Mouse (Mus musculus) brain, embryonic 14.5 days (tissue): ENCODE results near the gene Metrn. TPM values are rescaled to one million over a fixed set of nuclear protein-coding genes. Genes with fewer than 3 reads are reported as not detected.
"Not testable (repeated sequence)": the region's sequence is repeated elsewhere in the genome, so short reads cannot be mapped to it uniquely, and the experiment has no call there.

Experiments used
- DNase-seq: peaks from one replicate; pipeline ENCODE4 v3.0.0-alpha.2; 2011; ENCODE audit warnings: low read depth
- CTCF ChIP-seq: fragments of 200-500 bp; IDR thresholded peaks from 2 replicates; pipeline ENCODE4 v1.5.1; 2012; ENCODE audit warnings: inconsistent platforms, mild to moderate bottlenecking, moderate library complexity, borderline replicate concordance; ENCODE audit not compliant: insufficient read depth, insufficient read length; ENCODE audit errors: extremely low read depth
- POLR2A ChIP-seq: fragments of 200-500 bp; IDR thresholded peaks from 2 replicates; pipeline ENCODE4 v1.6.1; 2012; ENCODE audit warnings: mild to moderate bottlenecking, inconsistent platforms, borderline replicate concordance; ENCODE audit not compliant: poor library complexity, insufficient read depth, insufficient read length, severe bottlenecking; ENCODE audit errors: extremely low read depth
- polyA plus RNA-seq: library from polyadenylated mRNA; depleted of rRNA; stranded (reverse); fragments of >200 nt; gene quantifications from 2 replicates; pipeline ENCODE4 v1.2.3, GENCODE M21; 2012

Gene Metrn
- polyA plus RNA-seq, 1 experiment, result 107 TPM

- TF ChIP-seq CTCF, result no peak
- no peak for TF ChIP-seq POLR2A
- no peak for DNase-seq
Observed at GRCm38 (mm10) chr17:25810890-25811289, 14.0 kb upstream of the Metrn start.

- peak; percentile 79 for DNase-seq
- no peak for TF ChIP-seq POLR2A
- TF ChIP-seq CTCF, result no peak
Observed at GRCm38 (mm10) chr17:25809606-25810340, 12.8 kb upstream of the Metrn start.

GRCm38 (mm10) chr17:25808789-25809605 lies 12.1 kb upstream of the Metrn start, which contains the start of gene Fbxl16:
Gene Fbxl16, plus strand, starts transcription at chr17:25809085.
- TF ChIP-seq CTCF (peak; percentile 17; the same call in 1 of the 2 replicates), POLR2A (peak; percentile 68)
- peak; percentile 98 for DNase-seq

GRCm38 (mm10) chr17:25808028-25808427 lies 11.1 kb upstream of the Metrn start:
- no peak for TF ChIP-seq POLR2A
- no peak for TF ChIP-seq CTCF
- DNase-seq, result no peak

GRCm38 (mm10) chr17:25807452-25807851 lies 10.5 kb upstream of the Metrn start:
- DNase-seq, result not testable (repeated sequence)
- TF ChIP-seq CTCF, result peak; percentile 9; the same call in 1 of the 2 replicates

- TF ChIP-seq POLR2A (no peak), CTCF (no peak)
- no peak for DNase-seq
Observed at GRCm38 (mm10) chr17:25806507-25806906, 9.6 kb upstream of the Metrn start.

GRCm38 (mm10) chr17:25802825-25803517 lies 6.0 kb upstream of the Metrn start:
- DNase-seq, result peak; percentile 96
- TF ChIP-seq CTCF (no peak), POLR2A (no peak)

- TF ChIP-seq CTCF (peak; percentile 87), POLR2A (no peak)
- peak; percentile 86 for DNase-seq
Observed at GRCm38 (mm10) chr17:25801029-25801428, 4.1 kb upstream of the Metrn start.

- DNase-seq, result no peak
- TF ChIP-seq CTCF (no peak), POLR2A (no peak)
Observed at GRCm38 (mm10) chr17:25796211-25796771, 645 bp downstream of the Metrn start.

GRCm38 (mm10) chr17:25795609-25796092 lies 1.3 kb downstream of the Metrn start, which contains the start of gene AC134908.4:
Gene AC134908.4, minus strand, starts transcription at chr17:25795659.
- peak; percentile 65 for DNase-seq
- no peak for TF ChIP-seq CTCF
- no peak for TF ChIP-seq POLR2A
